ENCODE assay signal across 20 mouse cellular contexts in genomic region chr8:87380791-87381190, GRCm38 (mm10).
A peak's percentile ranks its signal among the peaks of the same experiment; 100 is the strongest.
DNase-seq lines count a peak whose midpoint lies in the region; TF ChIP-seq lines count a peak whose summit lies in the region.
"Had no signal": no experiment of that assay in that cellular context is flagged by ENCODE, and none has a peak within 500 bp of the region (broad histone marks: within the 10 kb centered on the region; RNA-seq: fewer than 3 reads in every experiment).

No protein-coding gene starts in this region.

- H3K36me3 ChIP-seq in heart, embryonic 10.5 days: no peaks in the 10 kb centered on the region
- H3K36me3 ChIP-seq in C2C12 (ENCODE audit: control insufficient read depth, insufficient read depth): no peaks in the 10 kb centered on the region
- H3K36me3 ChIP-seq: embryonic facial prominence, embryonic 15.5 days; forebrain, embryonic 10.5 days; heart, embryonic 12.5 days; hindbrain, embryonic 15.5 days had no signal

- H3K27ac ChIP-seq in heart, embryonic 10.5 days: no peak overlapping the region
- H3K27ac ChIP-seq: embryonic facial prominence, embryonic 15.5 days; forebrain, embryonic 10.5 days; heart, adult 2 months; hindbrain, embryonic 15.5 days had no signal

- DNase-seq in adrenal gland, adult 2 months: peak; percentile 10
- DNase-seq in adrenal gland, adult 18-20 months (ENCODE audit: low spot score in 2 of 2): no peak
- DNase-seq in heart, embryonic 10.5 days (ENCODE audit: low spot score): peak; percentile 46
- no peak for DNase-seq in heart, postnatal 25 days (ENCODE audit: low spot score)
- DNase-seq in spleen, adult 12 weeks (ENCODE audit: low spot score): no peak
- no peak for DNase-seq in frontal cortex, postnatal 25 days (ENCODE audit: low spot score in 2 of 2)
- DNase-seq: cerebellum, adult 11 months; cerebellum, adult 8-10 months; cerebellum, postnatal 14 days; embryo, embryonic 11 days; gastrocnemius, postnatal 10 days; heart, adult 2 months; heart, postnatal 4 days; kidney, adult 8-10 months had no signal

- TF ChIP-seq CTCF in C2C12 (IDR thresholded peaks at IDR 0.05; ENCODE audit: control insufficient read depth, insufficient read depth, insufficient read length): no peak

- H3K4me1 ChIP-seq in heart, embryonic 10.5 days: no peaks in the 10 kb centered on the region
- H3K4me1 ChIP-seq: embryonic facial prominence, embryonic 15.5 days; forebrain, embryonic 10.5 days; heart, embryonic 12.5 days had no signal

- H3K9me3 ChIP-seq in heart, embryonic 10.5 days: no peaks in the 10 kb centered on the region
- H3K9me3 ChIP-seq: embryonic facial prominence, embryonic 15.5 days; forebrain, embryonic 10.5 days; heart, embryonic 12.5 days; hindbrain, embryonic 15.5 days had no signal

- WGBS in heart, embryonic 10.5 days: 68% methylated on average over 3 of the region's 3 CpGs

- no peak overlapping the region for H3K4me3 ChIP-seq in heart, embryonic 10.5 days
- H3K4me3 ChIP-seq in C2C12 (ENCODE audit: insufficient read depth, poor library complexity, severe bottlenecking): no peak overlapping the region
- H3K4me3 ChIP-seq: embryonic facial prominence, embryonic 15.5 days; erythroblast, embryonic 14.5 days; forebrain, embryonic 10.5 days; heart, adult 2 months; heart, embryonic 12.5 days; hindbrain, embryonic 15.5 days had no signal

- no peaks in the 10 kb centered on the region for H3K27me3 ChIP-seq in heart, embryonic 10.5 days (ENCODE audit: insufficient read depth, poor library complexity, severe bottlenecking)
- H3K27me3 ChIP-seq in C2C12 (ENCODE audit: control insufficient read depth, insufficient read depth, insufficient read length): peaks cover 25% of the 10 kb centered on the region
- H3K27me3 ChIP-seq: embryonic facial prominence, embryonic 15.5 days; heart, embryonic 12.5 days; hindbrain, embryonic 15.5 days had no signal

- intact Hi-C loops in heart, postnatal 25 days (cut with DNase I): no loop called here

- no peaks in the 10 kb centered on the region for H3K79me2 ChIP-seq in C2C12 (ENCODE audit: control insufficient read depth, insufficient read depth)

- no peaks in the 10 kb centered on the region for H3K79me3 ChIP-seq in C2C12 (ENCODE audit: low read depth)

- no peak overlapping the region for H3ac ChIP-seq in C2C12 (ENCODE audit: control insufficient read depth, insufficient read length, low read depth)

TF ChIP-seq in C2C12, 6 proteins besides CTCF, POLR2A, EP300 and RAD21:
- TF ChIP-seq MYOG (IDR thresholded peaks at IDR 0.05; ENCODE audit: control insufficient read depth, extremely low read depth, insufficient read length): no peak
- TF ChIP-seq FOSL1 (IDR thresholded peaks at IDR 0.05; ENCODE audit: insufficient read depth, low read length, poor library complexity, severe bottlenecking): peak; percentile 37
- no peak for TF ChIP-seq USF1 (IDR thresholded peaks at IDR 0.05; ENCODE audit: low read depth)
- TF ChIP-seq MAX (IDR thresholded peaks at IDR 0.05): no peak
- TF ChIP-seq MYOD1 (IDR thresholded peaks at IDR 0.05; ENCODE audit: control insufficient read depth, insufficient read length, low read depth): peak; percentile 11
- no peak for TF ChIP-seq CEBPB (IDR thresholded peaks at IDR 0.05; ENCODE audit: low read depth)

Comparison
In these comparisons a context has a peak if more than half of its experiments do, and no peak if none do; other contexts are left out.
1. DNase-seq: peak in adrenal gland, adult 2 months (single experiment) and heart, embryonic 10.5 days (single experiment); none in adrenal gland, adult 18-20 months (0 of 2), heart, postnatal 25 days (single experiment), spleen, adult 12 weeks (single experiment) and frontal cortex, postnatal 25 days (0 of 2).